Mouse (Mus musculus) central nervous system, embryonic 18 days (tissue): ENCODE measurements around the gene Phlpp1. TPM values are rescaled to one million over a fixed set of nuclear protein-coding genes. Genes with fewer than 3 reads are reported as not detected.

Source experiments
- polyA plus RNA-seq: library from polyadenylated mRNA; depleted of rRNA; stranded (reverse); fragments of >200 nt; gene quantifications from 2 replicates; pipeline ENCODE4 v1.2.3, GENCODE M21; 2012; rRNA removed

Gene Phlpp1
- 20.2 and 21.5 TPM in 2 replicates for polyA plus RNA-seq

DNA sequence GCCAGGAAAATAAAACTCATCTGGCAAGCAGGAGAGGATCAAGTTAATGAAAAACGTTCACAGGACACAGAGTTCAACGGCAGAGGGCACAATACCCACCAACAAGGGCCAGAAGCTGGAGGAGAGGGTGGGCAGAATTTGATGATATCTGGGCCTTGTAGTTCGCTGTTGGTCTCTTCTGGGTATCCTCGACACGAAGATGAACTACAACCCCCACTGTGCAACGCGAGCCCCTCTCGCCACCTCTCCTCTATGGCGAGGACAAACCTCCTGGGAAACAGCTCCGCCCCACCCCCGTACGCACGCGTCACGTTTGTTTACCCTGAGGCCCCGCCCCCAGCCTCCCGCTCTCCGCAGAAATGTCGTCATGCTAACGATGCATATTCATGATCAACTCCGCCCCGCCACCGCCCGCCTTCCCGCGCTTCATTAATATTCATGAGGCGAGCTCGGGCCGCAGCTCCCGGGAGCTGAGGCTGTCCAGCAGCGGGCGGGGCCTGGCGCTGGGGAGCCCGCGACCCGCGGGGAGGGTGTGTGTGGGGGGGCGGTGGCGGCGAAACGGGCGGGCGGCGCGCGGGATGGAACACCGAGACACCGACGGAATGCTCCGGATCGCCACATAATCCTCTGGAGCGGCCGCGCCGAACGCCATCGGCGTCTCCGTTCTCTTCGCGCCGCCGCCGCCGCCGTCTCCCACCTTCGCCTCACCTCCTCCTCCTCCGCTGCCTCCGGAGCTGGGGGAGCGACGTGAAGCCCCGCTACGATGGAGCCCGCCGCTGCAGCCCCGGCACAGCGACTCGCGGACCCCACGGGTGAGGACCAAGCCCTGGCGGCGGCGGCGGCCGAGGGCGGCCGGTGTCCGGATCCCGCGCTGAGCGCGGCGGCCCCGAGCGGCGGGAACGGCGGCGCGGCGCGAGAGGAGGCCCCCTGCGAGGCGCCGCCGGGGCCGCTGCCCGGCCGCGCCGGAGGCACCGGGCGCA lies at the start of gene Phlpp1:
Gene Phlpp1, plus strand, starts transcription at position 512 of the 980 bp plus-strand sequence.

Other genes starting within 250 kb of the Phlpp1 start
- gene Zcchc2, start 181.3 kb upstream of the Phlpp1 start, polyA plus RNA-seq = 14.0 and 14.6 TPM in 2 replicates